Mouse (Mus musculus) myocyte (in vitro differentiated cells): Measurements from ENCODE around the gene Trp63. TPM values are rescaled to one million over a fixed set of nuclear protein-coding genes. Genes with fewer than 3 reads are reported as not detected.
A peak's percentile ranks its signal among the peaks of the same experiment; 100 is the strongest.

Experiments
- H3K27me3 ChIP-seq: one replicate; pipeline ENCODE4 v1.6.1; 2011; ENCODE audit not compliant: control insufficient read depth, insufficient read depth, insufficient read length
- H3K36me3 ChIP-seq: one replicate; pipeline ENCODE4 v1.6.1; 2011; ENCODE audit not compliant: control insufficient read depth, insufficient read depth
- H3K4me2 ChIP-seq: one replicate; pipeline ENCODE4 v1.6.1; 2011; ENCODE audit warnings: low read depth, control low read depth
- H3K4me3 ChIP-seq: one replicate; pipeline ENCODE4 v1.5.1; 2011; ENCODE audit warnings: mild to moderate bottlenecking, control low read depth, moderate library complexity
- H3K79me2 ChIP-seq: one replicate; pipeline ENCODE4 v1.6.1; 2011; ENCODE audit not compliant: control insufficient read depth, insufficient read depth
- H3ac ChIP-seq: one replicate; pipeline ENCODE4 v1.6.1; 2011; ENCODE audit not compliant: control insufficient read depth, insufficient read length
- CEBPB ChIP-seq: IDR thresholded peaks from 2 replicates; pipeline ENCODE4 v1.6.1; 2011; ENCODE audit warnings: mild to moderate bottlenecking, moderate library complexity; ENCODE audit not compliant: poor library complexity, insufficient read depth, severe bottlenecking
- E2F4 ChIP-seq: IDR thresholded peaks from one replicate; pipeline ENCODE4 v1.6.1; 2011; ENCODE audit warnings: mild to moderate bottlenecking, control low read depth, moderate library complexity; ENCODE audit not compliant: insufficient read depth
- MAX ChIP-seq: IDR thresholded peaks from one replicate; pipeline ENCODE4 v1.6.1; 2011; ENCODE audit warnings: low read depth, mild to moderate bottlenecking, control low read depth
- MYOD1 ChIP-seq, 3 experiments: IDR thresholded peaks; one replicate each; pipeline ENCODE4 v1.6.1; 2011; ENCODE audit warnings: control low read depth in 2 of 3, low read depth in 2 of 3, mild to moderate bottlenecking in 2 of 3, moderate library complexity in 1 of 3; ENCODE audit not compliant: insufficient read length in 2 of 3, control insufficient read depth in 1 of 3
- MYOG ChIP-seq, 3 experiments: IDR thresholded peaks; one replicate each; pipeline ENCODE4 v1.6.1; 2011; ENCODE audit warnings: control low read depth in 2 of 3, low read depth in 2 of 3, mild to moderate bottlenecking in 2 of 3; ENCODE audit not compliant: insufficient read length in 2 of 3, control insufficient read depth in 1 of 3, insufficient read depth in 1 of 3
- POLR2A ChIP-seq: IDR thresholded peaks from one replicate; pipeline ENCODE4 v1.6.1; 2011; ENCODE audit warnings: low read depth, mild to moderate bottlenecking, control low read depth, moderate library complexity; ENCODE audit not compliant: insufficient read length
- POLR2AphosphoS2 ChIP-seq: IDR thresholded peaks from one replicate; pipeline ENCODE4 v1.6.1; 2011; ENCODE audit warnings: low read depth, control low read depth; ENCODE audit not compliant: insufficient read length
- REST ChIP-seq: IDR thresholded peaks from one replicate; pipeline ENCODE4 v1.6.1; 2011; ENCODE audit warnings: mild to moderate bottlenecking, control low read depth, moderate library complexity; ENCODE audit not compliant: insufficient read depth, insufficient read length
- SRF ChIP-seq: IDR thresholded peaks from one replicate; pipeline ENCODE4 v1.6.1; 2011; ENCODE audit warnings: low read depth; ENCODE audit not compliant: control insufficient read depth, insufficient read length
- TCF12 ChIP-seq: IDR thresholded peaks from one replicate; pipeline ENCODE4 v1.6.1; 2011; ENCODE audit warnings: mild to moderate bottlenecking, control low read depth; ENCODE audit not compliant: poor library complexity, insufficient read depth, severe bottlenecking
- TCF3 ChIP-seq: IDR thresholded peaks from one replicate; pipeline ENCODE4 v1.6.1; 2011; ENCODE audit warnings: low read depth, control low read depth; ENCODE audit not compliant: insufficient read length
- USF1 ChIP-seq: IDR thresholded peaks from one replicate; pipeline ENCODE4 v1.6.1; 2011; ENCODE audit warnings: low read depth, mild to moderate bottlenecking, control low read depth, moderate library complexity
- polyA plus RNA-seq: library from polyadenylated mRNA; unstranded; fragments of >200 nt; fragmentation: generic; extraction: Trizol; gene quantifications from one replicate; pipeline ENCODE4 v1.2.1, GENCODE M21; 2012; ENCODE audit warnings: missing spikeins

Trp63 gene
- polyA plus RNA-seq, 1 experiment = 11.9 TPM

DNA sequence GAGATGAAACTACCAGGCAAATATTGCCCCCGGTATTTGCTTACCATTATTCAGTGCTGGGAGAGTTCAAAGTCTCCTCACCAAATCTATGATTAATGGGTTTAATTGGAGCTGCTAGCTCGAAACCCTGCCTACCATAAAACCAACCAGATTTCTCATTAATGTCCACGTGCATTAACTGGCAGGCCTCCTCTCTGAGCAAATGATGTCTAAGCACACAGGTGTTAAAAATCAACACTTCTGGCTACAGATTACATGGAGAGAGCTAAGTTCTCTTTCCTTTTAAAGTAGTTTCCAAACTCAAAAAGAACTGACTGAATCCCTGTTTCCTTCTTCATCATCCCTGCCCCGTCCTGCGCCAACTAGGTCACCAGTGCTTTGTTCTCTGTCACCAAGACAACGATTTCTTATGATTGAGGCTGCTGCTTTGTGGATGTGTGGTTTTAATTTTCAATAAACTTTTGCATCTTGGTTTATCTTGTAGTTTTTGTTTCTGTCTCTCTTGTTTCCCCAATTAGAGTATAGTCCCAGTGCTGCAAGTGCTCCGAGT is 193.9 kb downstream of the Trp63 start:
- no peak overlapping the region for H3ac ChIP-seq
- H3K4me2 ChIP-seq = no peak overlapping the region
- no peaks in the 10 kb centered on the region for H3K36me3 ChIP-seq
- H3K79me2 ChIP-seq = no peaks in the 10 kb centered on the region
- no peaks in the 10 kb centered on the region for H3K27me3 ChIP-seq
- TF ChIP-seq POLR2A (no peak), TCF3 (no peak), E2F4 (no peak), SRF (no peak), MYOG (IDR thresholded peaks at IDR 0.05; ENCODE audit: control insufficient read depth in 1 of 3, insufficient read depth in 1 of 3, insufficient read length in 2 of 3, low read depth in 2 of 3) (no peak), MYOD1 (IDR thresholded peaks at IDR 0.05; ENCODE audit: control insufficient read depth in 1 of 3, insufficient read length in 2 of 3, low read depth in 2 of 3) (no peak), TCF12 (no peak), MAX (no peak), CEBPB (no peak), USF1 (no peak), REST (no peak), POLR2AphosphoS2 (no peak)
- H3K4me3 ChIP-seq = no peak overlapping the region

- Histone ChIP-seq H3K79me2 (no peaks in the 10 kb centered on the region), H3K4me3 (no peak overlapping the region), H3ac (no peak overlapping the region), H3K36me3 (no peaks in the 10 kb centered on the region), H3K27me3 (no peaks in the 10 kb centered on the region), H3K4me2 (no peak overlapping the region)
- no peak for TF ChIP-seq MYOG (IDR thresholded peaks at IDR 0.05; ENCODE audit: control insufficient read depth in 1 of 3, insufficient read depth in 1 of 3, insufficient read length in 2 of 3, low read depth in 2 of 3)
- TF ChIP-seq E2F4 = no peak
- no peak for TF ChIP-seq CEBPB
- TF ChIP-seq TCF12 = no peak
- no peak for TF ChIP-seq TCF3
- no peak for TF ChIP-seq POLR2A
- TF ChIP-seq REST = no peak
- TF ChIP-seq USF1 = no peak
- TF ChIP-seq POLR2AphosphoS2 = no peak
- TF ChIP-seq MYOD1 (IDR thresholded peaks at IDR 0.05; ENCODE audit: control insufficient read depth in 1 of 3, insufficient read length in 2 of 3, low read depth in 2 of 3) = no peak
- TF ChIP-seq MAX = no peak
Observed at GRCm38 (mm10) chr16:25878116-25878515, 194.6 kb downstream of the Trp63 start.

- no peak overlapping the region for H3K4me2 ChIP-seq
- no peaks in the 10 kb centered on the region for H3K36me3 ChIP-seq
- no peaks in the 10 kb centered on the region for H3K79me2 ChIP-seq
- TF ChIP-seq CEBPB (no peak), MYOG (IDR thresholded peaks at IDR 0.05; ENCODE audit: control insufficient read depth in 1 of 3, insufficient read depth in 1 of 3, insufficient read length in 2 of 3, low read depth in 2 of 3) (no peak), TCF12 (no peak), SRF (no peak), REST (no peak), MYOD1 (IDR thresholded peaks at IDR 0.05; ENCODE audit: control insufficient read depth in 1 of 3, insufficient read length in 2 of 3, low read depth in 2 of 3) (no peak), E2F4 (no peak)
- H3K27me3 ChIP-seq = no peaks in the 10 kb centered on the region
- H3ac ChIP-seq = no peak overlapping the region
- H3K4me3 ChIP-seq = no peak overlapping the region
Observed at GRCm38 (mm10) chr16:25899071-25899470, 215.5 kb downstream of the Trp63 start.

- Histone ChIP-seq H3K79me2 (no peaks in the 10 kb centered on the region), H3K36me3 (no peaks in the 10 kb centered on the region), H3K27me3 (no peaks in the 10 kb centered on the region), H3ac (no peak overlapping the region), H3K4me3 (no peak overlapping the region), H3K4me2 (no peak overlapping the region)
- TF ChIP-seq POLR2A (no peak), REST (no peak), MAX (no peak), POLR2AphosphoS2 (no peak), TCF3 (no peak), USF1 (no peak), MYOG (IDR thresholded peaks at IDR 0.05; ENCODE audit: control insufficient read depth in 1 of 3, insufficient read depth in 1 of 3, insufficient read length in 2 of 3, low read depth in 2 of 3) (no peak), TCF12 (no peak), E2F4 (no peak), SRF (no peak), MYOD1 (IDR thresholded peaks at IDR 0.05; ENCODE audit: control insufficient read depth in 1 of 3, insufficient read length in 2 of 3, low read depth in 2 of 3) (no peak), CEBPB (no peak)
Observed at GRCm38 (mm10) chr16:25899657-25900056, 216.1 kb downstream of the Trp63 start.

GRCm38 (mm10) chr16:25900389-25900908 is 216.9 kb downstream of the Trp63 start:
- TF ChIP-seq CEBPB (peak; percentile 47; the same call in 1 of the 2 replicates), POLR2AphosphoS2 (no peak)
- H3K79me2 ChIP-seq = no peaks in the 10 kb centered on the region
- no peaks in the 10 kb centered on the region for H3K27me3 ChIP-seq
- H3ac ChIP-seq = no peak overlapping the region
- no peak overlapping the region for H3K4me2 ChIP-seq
- H3K36me3 ChIP-seq = no peaks in the 10 kb centered on the region
- no peak overlapping the region for H3K4me3 ChIP-seq
